Mouse (Mus musculus) embryonic stem cell, embryonic (primary cell): ENCODE measurements around the gene Etfbkmt.

ENCODE experiments used
- CTCF ChIA-PET, 4 experiments: fragments of 300-600 bp in 2 of 4; fragments of 350-600 bp in 2 of 4; sonication (Branson Sonifier 250); formaldehyde crosslinking; loops; one replicate each; lab custom pipeline; 2022; ENCODE audit warnings: inconsistent platforms in 2 of 4; lab: Charles Lee
- POLR2A ChIA-PET, 4 experiments: fragments of 300-600 bp in 2 of 4; fragments of 350-600 bp in 2 of 4; sonication (Branson Sonifier 250); formaldehyde crosslinking; loops; one replicate each; lab custom pipeline; 2022; ENCODE audit warnings: antibody characterized with exemption in 4 of 4, inconsistent platforms in 1 of 4; lab: Charles Lee

Etfbkmt gene

GRCm38 (mm10) chr6:149139471-149139870 lies at the start of gene Etfbkmt:
Etfbkmt (plus strand) TSS chr6:149139849.
- CTCF ChIA-PET = no interaction called here
- POLR2A ChIA-PET = interaction anchor here in 1 of 4 experiments (0.7 kb wide), 1 partner anchor 12 kb away, joined by 4 read pairs; no protein-coding TSS in a partner anchor

GRCm38 (mm10) chr6:149092406-149092805 lies 47.2 kb upstream of the Etfbkmt start:
- ChIA-PET POLR2A (interaction anchor here in 1 of 4 experiments (3.0 kb wide), 1 partner anchor 9 kb away, joined by 24 read pairs; the partner anchor contains the start of gene Dennd5b), CTCF (no interaction called here)

- CTCF ChIA-PET = interaction anchor here in 1 of 4 experiments (0.6 kb wide), 1 partner anchor 736 kb away, joined by 4 read pairs; no protein-coding TSS in a partner anchor
Observed at GRCm38 (mm10) chr6:149093465-149093864, 46.2 kb upstream of the Etfbkmt start.

GRCm38 (mm10) chr6:149094555-149094954 lies 45.1 kb upstream of the Etfbkmt start:
- CTCF ChIA-PET = interaction anchor here in 2 of 4 experiments (0.6 to 1.7 kb wide), 2 partner anchors 11 to 25 kb away, joined by 3 to 8 read pairs; no protein-coding TSS in a partner anchor

More at GRCm38 (mm10) chr6:149093465-149093864, 46.2 kb upstream of the Etfbkmt start:
- POLR2A ChIA-PET = no interaction called here

GRCm38 (mm10) chr6:149095389-149095788 lies 44.3 kb upstream of the Etfbkmt start:
- ChIA-PET POLR2A (interaction anchor here in 1 of 4 experiments (0.8 to 0.9 kb wide), 2 partner anchors 10 to 121 kb away, joined by 3 to 4 read pairs; no protein-coding TSS in a partner anchor), CTCF (interaction anchor here in 2 of 4 experiments (0.6 to 1.7 kb wide), 3 partner anchors 12 to 24 kb away, joined by 3 to 8 read pairs (median 5); no protein-coding TSS in a partner anchor)

More at GRCm38 (mm10) chr6:149094555-149094954, 45.1 kb upstream of the Etfbkmt start:
- POLR2A ChIA-PET = no interaction called here

- POLR2A ChIA-PET = interaction anchor here in 1 of 4 experiments (0.8 kb wide), 1 partner anchor 122 kb away, joined by 3 read pairs; no protein-coding TSS in a partner anchor
- CTCF ChIA-PET = no interaction called here
Observed at GRCm38 (mm10) chr6:149096233-149096632, 43.4 kb upstream of the Etfbkmt start.

- ChIA-PET CTCF (interaction anchor here in 1 of 4 experiments (1.3 kb wide), 1 partner anchor 22 kb away, joined by 6 read pairs; no protein-coding TSS in a partner anchor), POLR2A (interaction anchor here in 1 of 4 experiments (1.0 kb wide), 1 partner anchor 202 kb away, joined by 3 read pairs; the partner anchor contains the start of gene Caprin2)
Observed at GRCm38 (mm10) chr6:149097276-149097675, 42.4 kb upstream of the Etfbkmt start.

- ChIA-PET CTCF (no interaction called here), POLR2A (interaction anchor here in 2 of 4 experiments (0.7 to 1.6 kb wide), 2 partner anchors 89 to 105 kb away, joined by 3 read pairs; partner anchors contain the start of gene Amn1 (in 1 of the 2))
Observed at GRCm38 (mm10) chr6:149098993-149099392, 40.7 kb upstream of the Etfbkmt start.

GRCm38 (mm10) chr6:149100174-149101075 lies 39.2 kb upstream of the Etfbkmt start:
- POLR2A ChIA-PET = interaction anchor here (0.6 to 3.6 kb wide), 49 partner anchors 9 to 896 kb away, joined by 3 to 24 read pairs (median 4); partner anchors contain the start of genes Sinhcaf (in 3 of the 4), Amn1 (in 2 of the 4), Caprin2 (in 2 of the 4) and Bicd1 (in 1 of the 4)
- CTCF ChIA-PET = interaction anchor here in 3 of 4 experiments (0.7 to 2.4 kb wide), 5 partner anchors 18 to 89 kb away, joined by 3 to 13 read pairs (median 4); no protein-coding TSS in a partner anchor

GRCm38 (mm10) chr6:149101076-149101942 lies 38.3 kb upstream of the Etfbkmt start, which contains the start of gene Dennd5b:
Dennd5b (minus strand) TSS chr6:149101680.
- ChIA-PET CTCF (interaction anchor here (0.5 to 2.4 kb wide), 8 partner anchors 19 to 337 kb away, joined by 3 to 13 read pairs (median 4); no protein-coding TSS in a partner anchor), POLR2A (interaction anchor here (0.6 to 3.6 kb wide), 62 partner anchors 10 to 750 kb away, joined by 3 to 24 read pairs (median 4); partner anchors contain the start of genes Sinhcaf (in 3 of the 4), Amn1 (in 1 of the 4), Bicd1 (in 1 of the 4) and Caprin2 (in 1 of the 4))

- ChIA-PET CTCF (interaction anchor here (0.5 to 2.4 kb wide), 6 partner anchors 18 to 337 kb away, joined by 3 to 13 read pairs (median 4); no protein-coding TSS in a partner anchor), POLR2A (interaction anchor here (0.6 to 3.6 kb wide), 44 partner anchors 10 to 743 kb away, joined by 3 to 24 read pairs (median 4); partner anchors contain the start of genes Amn1 (in 1 of the 4), Caprin2 (in 1 of the 4), Ipo8 (in 1 of the 4) and Sinhcaf (in 1 of the 4))
Observed at GRCm38 (mm10) chr6:149101943-149102243, 37.8 kb upstream of the Etfbkmt start.

GRCm38 (mm10) chr6:149103451-149103850 lies 36.2 kb upstream of the Etfbkmt start:
- ChIA-PET CTCF (interaction anchor here in 1 of 4 experiments (0.9 kb wide), 1 partner anchor 16 kb away, joined by 3 read pairs; no protein-coding TSS in a partner anchor), POLR2A (interaction anchor here in 1 of 4 experiments (1.0 to 3.6 kb wide), 3 partner anchors 12 to 85 kb away, joined by 3 to 24 read pairs (median 4); partner anchors contain the start of gene Amn1)

GRCm38 (mm10) chr6:149107615-149108014 lies 32.0 kb upstream of the Etfbkmt start:
- ChIA-PET CTCF (interaction anchor here in 1 of 4 experiments (1.0 kb wide), 1 partner anchor 12 kb away, joined by 3 read pairs; no protein-coding TSS in a partner anchor), POLR2A (no interaction called here)

GRCm38 (mm10) chr6:149108909-149109308 lies 30.7 kb upstream of the Etfbkmt start:
- CTCF ChIA-PET = no interaction called here
- POLR2A ChIA-PET = interaction anchor here in 1 of 4 experiments (0.5 kb wide), 1 partner anchor 18 kb away, joined by 4 read pairs; no protein-coding TSS in a partner anchor

GRCm38 (mm10) chr6:149116992-149117391 lies 22.7 kb upstream of the Etfbkmt start:
- CTCF ChIA-PET = interaction anchor here in 1 of 4 experiments (0.5 kb wide), 1 partner anchor 80 kb away, joined by 3 read pairs; no protein-coding TSS in a partner anchor
- POLR2A ChIA-PET = interaction anchor here in 1 of 4 experiments (1.2 kb wide), 1 partner anchor 16 kb away, joined by 5 read pairs; no protein-coding TSS in a partner anchor

- CTCF ChIA-PET = interaction anchor here (0.6 to 2.1 kb wide), 11 partner anchors 11 to 138 kb away, joined by 3 to 8 read pairs (median 4); partner anchors contain the start of gene Gm10203 (in 1 of the 4)
- POLR2A ChIA-PET = interaction anchor here in 2 of 4 experiments (1.2 to 1.9 kb wide), 5 partner anchors 13 to 676 kb away, joined by 4 to 10 read pairs (median 6); partner anchors contain the start of gene Dennd5b (in 2 of the 2)
Observed at GRCm38 (mm10) chr6:149118935-149119334, 20.7 kb upstream of the Etfbkmt start.
